Mouse (Mus musculus): ENCODE data around the gene Pithd1.

- TF ChIP-seq POLR2A (IDR thresholded peaks at IDR 0.05; ENCODE audit: low read depth, low read length) (no peak), CTCF (conservative IDR thresholded peaks at IDR 0.05; ENCODE audit: insufficient read depth, insufficient read length, low read depth, low read length) (no peak)
Measured at GRCm38 (mm10) chr4:135926861-135927260, 60.2 kb downstream of the Pithd1 start.
